Mouse (Mus musculus): ENCODE results near the gene Mettl26. TPM values are rescaled to one million over a fixed set of nuclear protein-coding genes. Genes with fewer than 3 reads are reported as not detected.

Gene Mettl26
- polyA plus RNA-seq, 1 experiment from 2014 or later: 73.9 TPM

DNA sequence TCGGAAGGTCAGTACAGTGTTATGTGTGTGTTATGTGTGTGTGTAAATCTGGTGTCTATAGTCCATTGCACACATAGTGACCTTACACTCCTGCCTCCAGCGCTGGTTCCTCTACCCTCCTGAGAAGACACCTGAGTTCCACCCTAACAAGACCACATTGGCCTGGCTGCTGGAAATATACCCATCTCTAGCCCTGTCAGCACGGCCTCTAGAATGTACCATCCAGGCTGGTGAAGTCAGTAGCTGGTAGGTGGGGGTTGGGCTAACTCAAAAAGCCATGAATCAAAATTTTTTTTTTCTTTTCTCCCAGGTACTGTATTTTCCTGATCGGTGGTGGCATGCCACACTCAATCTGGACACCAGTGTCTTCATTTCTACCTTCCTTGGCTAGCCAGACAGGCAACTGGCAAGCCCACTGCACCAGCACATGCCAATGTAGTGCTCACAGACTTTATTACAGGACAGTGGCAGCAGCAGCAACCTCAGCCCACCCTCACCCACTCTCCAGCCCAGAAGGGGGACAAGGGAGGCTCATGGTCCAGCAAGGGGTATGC lies 44.6 kb upstream of the Mettl26 start:
- H3K36me3 ChIP-seq (ENCODE audit: control insufficient read depth, insufficient read depth, low read length): peaks cover 20% of the 10 kb centered on the region
- no peak for ATAC-seq (ENCODE audit: low read depth)
- H3K4me1 ChIP-seq (ENCODE audit: control insufficient read depth, insufficient read depth, low read length): peaks cover 59% of the 10 kb centered on the region
- no peak overlapping the region for H3K27ac ChIP-seq (ENCODE audit: low read depth, low read length)
- H3K4me3 ChIP-seq (ENCODE audit: low read depth, low read length): peak overlapping the region; percentile 59; the same call in 1 of the 2 replicates
- H3K9me3 ChIP-seq (ENCODE audit: control insufficient read depth, low read length): no peaks in the 10 kb centered on the region
- WGBS: 91% methylated on average over 4 of the region's 4 CpGs
- peak overlapping the region; percentile 96 for H3K4me2 ChIP-seq (ENCODE audit: low read depth, low read length)
- no peaks in the 10 kb centered on the region for H3K27me3 ChIP-seq (ENCODE audit: control insufficient read depth, insufficient read depth, low read length)
- no peak overlapping the region for H3K9ac ChIP-seq (replicated peaks; ENCODE audit: low read depth, low read length)

DNA sequence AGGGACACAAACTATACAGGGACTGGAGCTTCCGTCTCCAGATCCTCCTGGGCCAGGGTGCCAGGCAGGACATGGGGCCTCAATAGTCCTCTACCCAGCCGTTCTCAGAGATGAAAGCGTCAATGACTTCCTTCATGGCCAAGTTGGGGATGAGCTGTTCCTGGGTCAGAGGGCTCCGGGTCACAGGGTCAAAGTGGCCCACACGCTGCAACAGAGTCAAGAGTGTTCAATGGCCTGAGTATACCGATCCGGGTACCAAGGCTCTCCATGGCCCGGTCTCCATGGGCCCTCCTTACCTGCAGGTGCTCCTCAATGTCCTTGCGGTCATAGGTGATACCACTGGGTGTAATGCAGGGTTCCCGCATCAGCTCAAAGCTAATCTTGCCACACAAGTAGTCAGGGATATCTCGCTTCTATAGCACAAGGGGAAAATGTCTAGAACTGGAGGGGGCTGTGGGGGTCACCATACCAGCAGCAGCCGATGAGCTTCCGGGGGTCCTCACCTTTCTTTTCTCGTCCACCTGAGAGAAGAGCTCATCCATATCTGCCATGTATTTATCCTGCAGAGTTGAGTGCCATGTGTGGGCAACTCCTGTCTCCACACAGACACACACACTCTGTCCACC lies 44.0 kb upstream of the Mettl26 start:
- Histone ChIP-seq H3K9ac (replicated peaks; ENCODE audit: low read depth, low read length) (no peak overlapping the region), H3K27me3 (ENCODE audit: control insufficient read depth, insufficient read depth, low read length) (no peaks in the 10 kb centered on the region), H3K4me3 (ENCODE audit: low read depth, low read length) (no peak overlapping the region), H3K36me3 (ENCODE audit: control insufficient read depth, insufficient read depth, low read length) (peaks cover 20% of the 10 kb centered on the region), H3K4me2 (ENCODE audit: low read depth, low read length) (peak overlapping the region; percentile 90; the same call in 1 of the 2 replicates), H3K9me3 (ENCODE audit: control insufficient read depth, low read length) (no peaks in the 10 kb centered on the region), H3K27ac (ENCODE audit: low read depth, low read length) (no peak overlapping the region), H3K4me1 (ENCODE audit: control insufficient read depth, insufficient read depth, low read length) (peaks cover 63% of the 10 kb centered on the region)
- no peak for ATAC-seq (ENCODE audit: low read depth)
- 89% methylated on average over 14 of the region's 14 CpGs for WGBS

DNA sequence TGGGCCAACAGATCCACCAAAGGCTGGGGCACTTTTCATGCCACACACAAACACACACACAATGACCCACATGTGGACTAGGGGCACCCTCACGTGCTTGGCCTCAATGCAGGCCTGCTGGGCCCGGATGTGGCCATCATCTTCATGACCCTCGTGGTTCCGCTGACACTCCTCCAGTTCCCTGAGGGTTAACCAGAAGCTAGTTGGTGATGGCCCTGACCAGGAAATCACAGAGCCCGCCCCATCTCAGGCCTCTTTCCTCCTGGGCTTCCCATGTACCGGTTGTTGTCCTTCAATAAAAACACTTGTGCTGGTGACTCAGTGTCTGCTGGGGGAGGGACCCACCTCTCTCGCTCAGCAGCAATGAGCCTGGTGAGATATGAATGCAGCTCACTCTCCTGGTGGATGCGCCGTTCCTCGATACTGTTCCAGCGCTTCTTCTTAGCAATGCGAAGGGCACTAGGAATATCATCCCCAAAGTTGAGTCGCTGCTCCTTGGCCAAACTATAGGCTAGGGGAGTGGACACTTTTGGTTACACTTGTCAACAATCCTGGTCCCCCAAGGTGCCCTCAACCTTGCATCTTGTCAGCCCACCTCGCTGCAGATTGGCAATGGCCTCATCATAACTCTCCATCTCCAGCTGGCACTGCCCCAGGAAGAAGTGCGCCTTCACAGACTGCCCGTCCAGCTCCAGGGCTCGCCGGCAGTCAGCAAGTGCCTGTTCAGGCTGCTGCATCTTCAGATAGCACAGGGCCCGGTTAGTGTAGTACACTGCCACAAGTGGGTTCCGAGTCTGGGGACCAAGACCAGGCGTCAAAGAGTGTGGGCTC lies 43.2 kb upstream of the Mettl26 start:
- Histone ChIP-seq H3K27ac (ENCODE audit: low read depth, low read length) (no peak overlapping the region), H3K36me3 (ENCODE audit: control insufficient read depth, insufficient read depth, low read length) (peaks cover 20% of the 10 kb centered on the region), H3K27me3 (ENCODE audit: control insufficient read depth, insufficient read depth, low read length) (no peaks in the 10 kb centered on the region), H3K4me1 (ENCODE audit: control insufficient read depth, insufficient read depth, low read length) (peaks cover 71% of the 10 kb centered on the region), H3K4me3 (ENCODE audit: low read depth, low read length) (peak overlapping the region; percentile 82), H3K4me2 (ENCODE audit: low read depth, low read length) (peak overlapping the region; percentile 90), H3K9me3 (ENCODE audit: control insufficient read depth, low read length) (no peaks in the 10 kb centered on the region), H3K9ac (replicated peaks; ENCODE audit: low read depth, low read length) (peak overlapping the region; percentile 76)
- 66% methylated on average over 21 of the region's 21 CpGs for WGBS
- no peak for ATAC-seq (ENCODE audit: low read depth)

DNA sequence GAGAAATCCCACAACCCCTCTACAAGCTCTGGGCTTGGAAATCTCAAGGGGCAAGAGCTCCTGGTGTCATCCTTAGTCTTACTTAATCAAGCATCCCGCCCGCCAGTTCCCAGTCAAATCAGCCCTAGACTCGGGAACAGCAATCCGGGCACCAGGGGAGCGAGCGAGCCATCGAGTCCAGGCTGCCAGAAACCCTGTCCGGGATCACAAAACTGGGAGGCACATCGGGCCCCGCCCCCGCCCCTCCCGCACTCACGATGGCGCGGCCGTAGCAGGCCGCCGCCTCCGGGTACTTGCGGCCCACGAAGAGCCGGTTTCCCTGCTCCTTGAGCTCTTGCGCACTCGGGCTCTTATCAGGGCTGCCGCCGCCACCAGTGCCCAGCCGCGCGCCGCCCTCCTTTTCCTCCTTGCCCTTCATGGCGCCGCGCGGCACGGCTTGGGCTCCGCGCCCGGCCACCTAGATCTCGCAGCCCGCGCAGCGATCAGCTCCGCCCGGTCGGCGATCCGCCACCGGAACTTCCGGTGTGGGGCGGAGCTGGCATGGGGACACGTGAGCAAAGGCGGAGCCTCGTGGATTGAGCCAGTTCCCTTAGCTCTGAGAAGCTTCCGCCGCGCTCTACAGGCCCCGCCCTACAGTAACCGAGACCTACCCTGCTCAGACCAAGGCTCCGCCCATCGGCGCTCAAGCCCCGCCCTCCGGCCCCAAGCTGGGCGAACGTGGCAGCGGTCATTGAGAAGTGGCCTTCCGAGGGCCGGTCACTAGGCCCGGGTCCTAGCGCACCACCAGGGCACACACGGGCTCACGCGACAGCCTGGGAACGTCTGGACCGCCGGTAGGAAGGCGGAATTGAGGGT lies 42.2 kb upstream of the Mettl26 start:
- Histone ChIP-seq H3K27ac (ENCODE audit: low read depth, low read length) (peak overlapping the region; percentile 93), H3K9ac (replicated peaks; ENCODE audit: low read depth, low read length) (peak overlapping the region; percentile 76), H3K9me3 (ENCODE audit: control insufficient read depth, low read length) (no peaks in the 10 kb centered on the region), H3K4me1 (ENCODE audit: control insufficient read depth, insufficient read depth, low read length) (peaks cover 77% of the 10 kb centered on the region), H3K36me3 (ENCODE audit: control insufficient read depth, insufficient read depth, low read length) (peaks cover 17% of the 10 kb centered on the region), H3K27me3 (ENCODE audit: control insufficient read depth, insufficient read depth, low read length) (no peaks in the 10 kb centered on the region), H3K4me3 (ENCODE audit: low read depth, low read length) (peak overlapping the region; percentile 82), H3K4me2 (ENCODE audit: low read depth, low read length) (peak overlapping the region; percentile 90)
- WGBS: under 1% methylated on average over 67 of the region's 77 CpGs
- ATAC-seq (ENCODE audit: low read depth): peak; percentile 90

GRCm38 (mm10) chr17:25833291-25833663 lies 41.6 kb upstream of the Mettl26 start, which contains the start of gene Stub1:
TSS of gene Stub1 (minus strand) at chr17:25833404.
- peak; percentile 57 for ATAC-seq (ENCODE audit: low read depth)
- Histone ChIP-seq H3K4me2 (ENCODE audit: low read depth, low read length) (peak within 1 kb of the TSS; percentile 90), H3K36me3 (ENCODE audit: control insufficient read depth, insufficient read depth, low read length) (peaks cover 16% of the 10 kb centered on the region), H3K9me3 (ENCODE audit: control insufficient read depth, low read length) (no peaks in the 10 kb centered on the region), H3K27ac (ENCODE audit: low read depth, low read length) (peak within 1 kb of the TSS; percentile 93), H3K4me1 (ENCODE audit: control insufficient read depth, insufficient read depth, low read length) (peaks cover 71% of the 10 kb centered on the region), H3K27me3 (ENCODE audit: control insufficient read depth, insufficient read depth, low read length) (no peaks in the 10 kb centered on the region), H3K9ac (replicated peaks; ENCODE audit: low read depth, low read length) (peak within 1 kb of the TSS; percentile 76), H3K4me3 (ENCODE audit: low read depth, low read length) (peak within 1 kb of the TSS; percentile 82)
- WGBS: under 1% methylated on average over 24 of the region's 24 CpGs

DNA sequence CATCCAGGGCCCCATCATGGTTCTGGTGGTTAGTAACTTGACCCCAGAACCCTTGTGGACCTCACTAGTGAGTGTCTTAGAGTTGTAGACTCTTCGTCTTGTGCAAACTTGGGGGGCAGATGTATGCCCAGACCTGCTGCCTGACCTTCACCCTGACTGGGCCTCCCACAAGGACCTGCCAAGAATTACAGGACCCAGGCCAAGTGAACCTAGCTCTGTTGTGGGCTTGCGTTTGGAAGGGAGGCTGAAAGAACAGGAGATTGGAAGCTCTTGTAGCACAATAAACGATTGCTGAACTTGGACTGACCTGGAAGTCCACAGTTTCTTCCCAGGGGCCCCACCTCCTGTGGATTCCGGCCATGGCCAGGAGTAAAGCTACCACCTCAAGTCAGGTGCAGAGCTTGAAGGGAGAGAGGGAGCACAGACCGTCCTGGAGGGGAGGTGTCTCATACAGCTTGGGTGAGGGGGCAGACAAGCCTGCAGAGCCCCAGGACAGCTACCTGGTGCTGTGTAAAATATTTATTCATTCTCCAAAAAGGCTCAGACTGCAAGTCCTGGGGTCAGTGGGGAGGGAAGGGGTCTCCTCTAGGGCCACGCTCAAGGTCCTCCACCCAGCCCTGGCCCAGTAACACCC lies 40.8 kb upstream of the Mettl26 start:
- H3K9ac ChIP-seq (replicated peaks; ENCODE audit: low read depth, low read length): peak overlapping the region; percentile 76
- peaks cover 16% of the 10 kb centered on the region for H3K36me3 ChIP-seq (ENCODE audit: control insufficient read depth, insufficient read depth, low read length)
- WGBS: 59% methylated on average over 6 of the region's 6 CpGs
- no peaks in the 10 kb centered on the region for H3K9me3 ChIP-seq (ENCODE audit: control insufficient read depth, low read length)
- peaks cover 69% of the 10 kb centered on the region for H3K4me1 ChIP-seq (ENCODE audit: control insufficient read depth, insufficient read depth, low read length)
- H3K4me2 ChIP-seq (ENCODE audit: low read depth, low read length): peak overlapping the region; percentile 90
- H3K27me3 ChIP-seq (ENCODE audit: control insufficient read depth, insufficient read depth, low read length): no peaks in the 10 kb centered on the region
- peak overlapping the region; percentile 93; the same call in 1 of the 2 replicates for H3K27ac ChIP-seq (ENCODE audit: low read depth, low read length)
- peak overlapping the region; percentile 82 for H3K4me3 ChIP-seq (ENCODE audit: low read depth, low read length)
- ATAC-seq (ENCODE audit: low read depth): no peak

- peaks cover 64% of the 10 kb centered on the region for H3K4me1 ChIP-seq (ENCODE audit: control insufficient read depth, insufficient read depth, low read length)
- peak overlapping the region; percentile 82; the same call in 1 of the 2 replicates for H3K4me3 ChIP-seq (ENCODE audit: low read depth, low read length)
- 93% methylated on average over 12 of the region's 12 CpGs for WGBS
- peak overlapping the region; percentile 76 for H3K9ac ChIP-seq (replicated peaks; ENCODE audit: low read depth, low read length)
- no peak overlapping the region for H3K27ac ChIP-seq (ENCODE audit: low read depth, low read length)
- ATAC-seq (ENCODE audit: low read depth): no peak
- H3K9me3 ChIP-seq (ENCODE audit: control insufficient read depth, low read length): no peaks in the 10 kb centered on the region
- no peaks in the 10 kb centered on the region for H3K27me3 ChIP-seq (ENCODE audit: control insufficient read depth, insufficient read depth, low read length)
- peak overlapping the region; percentile 90 for H3K4me2 ChIP-seq (ENCODE audit: low read depth, low read length)
- peaks cover 20% of the 10 kb centered on the region for H3K36me3 ChIP-seq (ENCODE audit: control insufficient read depth, insufficient read depth, low read length)
These were observed 40.2 kb upstream of the Mettl26 start for GRCm38 (mm10) chr17:25834595-25835222.

GRCm38 (mm10) chr17:25835301-25835700 lies 39.6 kb upstream of the Mettl26 start:
- Histone ChIP-seq H3K27ac (ENCODE audit: low read depth, low read length) (no peak overlapping the region), H3K27me3 (ENCODE audit: control insufficient read depth, insufficient read depth, low read length) (no peaks in the 10 kb centered on the region), H3K4me2 (ENCODE audit: low read depth, low read length) (peak overlapping the region; percentile 90), H3K36me3 (ENCODE audit: control insufficient read depth, insufficient read depth, low read length) (peaks cover 22% of the 10 kb centered on the region), H3K9ac (replicated peaks; ENCODE audit: low read depth, low read length) (no peak overlapping the region), H3K4me1 (ENCODE audit: control insufficient read depth, insufficient read depth, low read length) (peaks cover 59% of the 10 kb centered on the region), H3K9me3 (ENCODE audit: control insufficient read depth, low read length) (no peaks in the 10 kb centered on the region), H3K4me3 (ENCODE audit: low read depth, low read length) (0 out of 2 replicates have a peak overlapping the region, but pooled peaks have one; percentile 9)
- WGBS: 95% methylated on average over 7 of the region's 7 CpGs
- no peak for ATAC-seq (ENCODE audit: low read depth)

Measured in neural tube, embryonic 14.5 days (tissue).